ENCODE assay signal across 8 mouse cellular contexts in the genomic region with DNA sequence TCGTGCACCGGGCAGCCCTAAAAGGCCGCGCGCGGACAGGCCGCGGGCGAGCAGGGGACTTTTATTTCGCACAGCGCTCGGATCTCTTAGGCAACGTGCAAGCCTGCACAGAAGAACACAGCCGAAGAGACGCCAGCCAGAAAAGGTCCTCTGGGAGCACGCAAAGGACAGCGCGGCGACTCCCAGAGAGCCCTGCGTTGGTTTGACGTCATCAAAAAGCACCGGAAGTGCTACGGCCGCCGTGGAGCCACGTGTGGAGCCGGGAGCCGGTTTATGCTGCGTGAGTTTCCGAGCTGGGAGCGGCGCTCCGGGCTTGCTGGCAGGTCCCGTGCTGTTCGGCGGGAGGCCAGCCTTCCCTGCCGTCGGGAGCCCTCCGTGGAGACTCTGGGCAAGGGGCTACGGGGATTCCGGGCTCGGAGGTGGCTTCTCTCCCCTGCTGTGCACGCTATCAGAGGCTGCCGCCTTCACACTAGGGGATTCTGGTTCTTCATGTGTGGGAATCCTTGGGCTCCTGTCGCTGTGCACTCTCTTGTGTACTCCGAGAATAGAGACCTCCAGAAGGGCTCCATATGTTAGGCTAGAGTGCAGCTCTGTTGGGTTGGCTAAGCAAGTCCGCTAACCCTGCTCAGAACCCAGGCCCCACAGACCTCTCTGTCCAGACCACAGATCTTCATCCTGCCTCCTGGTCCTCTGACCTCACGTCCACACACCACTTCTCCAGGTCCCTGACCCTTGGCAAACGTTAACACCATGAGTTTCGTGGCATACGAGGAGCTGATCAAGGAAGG. TPM values are rescaled to one million over a fixed set of nuclear protein-coding genes. Genes with fewer than 3 reads are reported as not detected.
DNase-seq lines count a peak whose midpoint lies in the region.

Gene Trmt61a, plus strand, starts transcription at position 224 of the 788 bp plus-strand sequence.

- H3K36me3 ChIP-seq in midbrain, embryonic 10.5 days: peaks cover 38% of the 10 kb centered on the region

- intact Hi-C loops in gastrocnemius, postnatal 14 days (cut with DNase I; ENCODE audit: low total_unique reads): no loop called here
- intact Hi-C loops in left cerebral cortex, postnatal 36 days (cut with DNase I): no loop called here

- peaks cover 63% of the 10 kb centered on the region for H3K4me1 ChIP-seq in midbrain, embryonic 10.5 days

- H3K27me3 ChIP-seq in midbrain, embryonic 10.5 days (ENCODE audit: low read depth, poor library complexity, severe bottlenecking): peaks cover 35% of the 10 kb centered on the region

- peak within 1 kb of the TSS; percentile 96 for H3K27ac ChIP-seq in midbrain, embryonic 10.5 days (replicated peaks)

- DNase-seq in adrenal gland, adult 2 months: peak; percentile 91
- DNase-seq in embryo, embryonic 10.5 days (ENCODE audit: low spot score): peak; percentile 97
- peak; percentile 94 for DNase-seq in gastrocnemius, postnatal 14 days
- peak; percentile 96 for DNase-seq in induced T-regulatory cell, adult 2 months (ENCODE audit: low read depth)
- peak; percentile 87 to 89 for DNase-seq in left cerebral cortex, postnatal 36 days (ENCODE audit: low spot score in 2 of 2)
- peak; percentile 94 for DNase-seq in midbrain, embryonic 10.5 days (ENCODE audit: low spot score)
- DNase-seq in right cerebral cortex, postnatal 36 days (ENCODE audit: low spot score in 2 of 2): peak; percentile 86 to 87
- DNase-seq in urinary bladder, postnatal 4 days (ENCODE audit: low spot score in 2 of 2): peak; percentile 83 to 92

- no peaks in the 10 kb centered on the region for H3K9me3 ChIP-seq in midbrain, embryonic 10.5 days (replicated peaks)

- under 1% methylated on average over 51 of the region's 51 CpGs for WGBS in midbrain, embryonic 10.5 days

- peak within 1 kb of the TSS; percentile 97 for H3K4me3 ChIP-seq in midbrain, embryonic 10.5 days

RNA-seq across cellular contexts. Expression of gene Trmt61a, which starts in this region (rescaled TPM):
- total RNA-seq in adrenal gland, adult 2 months (2021): 10 to 100 TPM; 13.7 to 15.8 TPM
- polyA plus RNA-seq in adrenal gland, adult 2 months (2012; rRNA removed): 74.9 and 79.6 TPM in 2 replicates
- 1 to 10 TPM; 2.7 to 4.7 TPM for total RNA-seq in gastrocnemius, postnatal 14 days (2021)
- total RNA-seq in left cerebral cortex, postnatal 36 days (2021): 10 to 100 TPM; 16.9 to 22.0 TPM
- 18.4 and 18.7 TPM in 2 replicates for polyA plus RNA-seq in midbrain, embryonic 10.5 days (2016; fragmentation: Nextera tagmentation; extraction: Ambion mirVana)

Comparison
In these comparisons a context has a peak if more than half of its experiments do, and no peak if none do; other contexts are left out.
1. Peak in every context shown above with its lines: DNase-seq, H3K4me3 ChIP-seq and H3K27ac ChIP-seq.